In the genomic region with DNA sequence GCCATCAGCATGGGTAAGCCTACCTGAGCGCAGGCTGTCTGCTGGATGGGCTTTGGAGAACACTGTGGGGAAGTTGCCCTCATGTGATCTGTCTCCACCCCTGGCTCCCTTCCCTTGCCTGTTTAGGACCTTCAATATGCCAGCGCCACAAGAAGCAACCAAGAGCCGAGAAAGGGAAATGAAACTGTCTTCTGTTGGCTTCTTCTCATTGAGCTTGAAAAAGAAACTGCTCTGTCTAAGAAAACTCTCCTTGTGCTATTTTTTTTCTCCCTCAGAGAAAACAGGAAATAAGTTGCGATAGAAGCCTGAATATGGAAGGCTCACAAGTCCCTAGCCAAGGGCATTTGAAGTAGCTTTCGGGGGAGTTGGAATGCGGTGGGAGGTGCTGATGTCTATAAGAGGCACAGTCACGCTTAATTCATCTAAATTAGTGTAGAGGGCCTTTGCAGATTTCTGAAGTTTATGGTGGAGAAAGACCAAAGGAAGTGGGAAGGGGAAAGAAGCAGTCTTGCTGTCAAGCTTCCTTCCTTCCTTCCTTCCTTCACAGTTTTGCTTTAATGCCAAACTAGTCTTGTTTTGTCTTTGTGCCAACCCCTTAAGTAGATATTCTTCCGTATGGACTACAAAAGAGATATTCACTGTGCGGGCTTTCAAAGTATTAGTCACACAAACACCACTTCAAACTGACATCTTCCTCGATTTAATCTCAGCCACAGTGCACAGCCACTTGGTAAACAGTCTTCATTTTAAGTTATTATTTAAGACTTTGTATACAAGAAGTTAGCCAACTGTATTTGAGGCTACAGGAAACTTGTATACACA, we compare ENCODE assay signal across 8 mouse cellular contexts. TPM values are rescaled to one million over a fixed set of nuclear protein-coding genes. Genes with fewer than 3 reads are reported as not detected.
DNase-seq lines count a peak whose midpoint lies in the region; ATAC-seq and TF ChIP-seq lines count a peak whose summit lies in the region.

No protein-coding gene starts in this region.

- WGBS in kidney, embryonic 16.5 days: 45% methylated on average over 10 of the region's 10 CpGs

- peak; percentile 20 for DNase-seq in adrenal gland, adult 2 months
- no peak for DNase-seq in adrenal gland, postnatal 25 days
- peak; percentile 50 for DNase-seq in thymus, postnatal 0 days (ENCODE audit: low spot score)
- DNase-seq in thymus, adult 18-20 months: no peak
- DNase-seq in cerebellum, postnatal 14 days: no peak
- DNase-seq in ovary, postnatal 10 days (ENCODE audit: low spot score): no peak

- no peaks in the 10 kb centered on the region for H3K27me3 ChIP-seq in kidney, embryonic 16.5 days (ENCODE audit: insufficient read depth, low read length)
- H3K27me3 ChIP-seq in myocyte (ENCODE audit: control insufficient read depth, insufficient read depth, insufficient read length): no peaks in the 10 kb centered on the region

- H3K36me3 ChIP-seq in kidney, embryonic 16.5 days (ENCODE audit: insufficient read depth, low read length): no peaks in the 10 kb centered on the region
- H3K36me3 ChIP-seq in myocyte (ENCODE audit: control insufficient read depth, insufficient read depth): no peaks in the 10 kb centered on the region

- peaks cover 13% of the 10 kb centered on the region for H3K4me1 ChIP-seq in kidney, embryonic 16.5 days (ENCODE audit: insufficient read depth, low read length)

- H3ac ChIP-seq in myocyte (ENCODE audit: control insufficient read depth, insufficient read length): no peak overlapping the region

- no peak overlapping the region for H3K9ac ChIP-seq in kidney, embryonic 16.5 days (replicated peaks; ENCODE audit: low read length)

- ATAC-seq in kidney, embryonic 16.5 days (ENCODE audit: low FRiP score, low TSS enrichment): peak; percentile 49; the same call in 1 of the 2 replicates

- no peak for TF ChIP-seq POLR2A in myocyte (IDR thresholded peaks at IDR 0.05; ENCODE audit: insufficient read length, low read depth)

- H3K9me3 ChIP-seq in kidney, embryonic 16.5 days (ENCODE audit: low read length): no peaks in the 10 kb centered on the region

- H3K79me2 ChIP-seq in myocyte (ENCODE audit: control insufficient read depth, insufficient read depth): no peaks in the 10 kb centered on the region

- no peak overlapping the region for H3K4me3 ChIP-seq in kidney, embryonic 16.5 days (ENCODE audit: low read length)
- no peak overlapping the region for H3K4me3 ChIP-seq in myocyte

- peak overlapping the region; percentile 79 for H3K27ac ChIP-seq in kidney, embryonic 16.5 days (ENCODE audit: low read length)

- H3K4me2 ChIP-seq in kidney, embryonic 16.5 days (replicated peaks; ENCODE audit: low read depth, low read length): peak overlapping the region; percentile 33
- H3K4me2 ChIP-seq in myocyte (ENCODE audit: low read depth): peak overlapping the region; percentile 45

TF ChIP-seq in myocyte, 11 proteins besides CTCF, POLR2A, EP300 and RAD21:
- no peak for TF ChIP-seq MAX (IDR thresholded peaks at IDR 0.05; ENCODE audit: low read depth)
- TF ChIP-seq USF1 (IDR thresholded peaks at IDR 0.05; ENCODE audit: low read depth): no peak
- no peak for TF ChIP-seq REST (IDR thresholded peaks at IDR 0.05; ENCODE audit: insufficient read depth, insufficient read length)
- TF ChIP-seq MYOG (IDR thresholded peaks at IDR 0.05; ENCODE audit: control insufficient read depth in 1 of 3, insufficient read depth in 1 of 3, insufficient read length in 2 of 3, low read depth in 2 of 3): no peak
- no peak for TF ChIP-seq TCF3 (IDR thresholded peaks at IDR 0.05; ENCODE audit: insufficient read length, low read depth)
- no peak for TF ChIP-seq SRF (IDR thresholded peaks at IDR 0.05; ENCODE audit: control insufficient read depth, insufficient read length, low read depth)
- TF ChIP-seq E2F4 (IDR thresholded peaks at IDR 0.05; ENCODE audit: insufficient read depth): no peak
- TF ChIP-seq POLR2AphosphoS2 (IDR thresholded peaks at IDR 0.05; ENCODE audit: insufficient read length, low read depth): no peak
- TF ChIP-seq CEBPB (IDR thresholded peaks at IDR 0.05; ENCODE audit: insufficient read depth, poor library complexity, severe bottlenecking): no peak
- no peak for TF ChIP-seq MYOD1 (IDR thresholded peaks at IDR 0.05; ENCODE audit: control insufficient read depth in 1 of 3, insufficient read length in 2 of 3, low read depth in 2 of 3)
- TF ChIP-seq TCF12 (IDR thresholded peaks at IDR 0.05; ENCODE audit: insufficient read depth, poor library complexity, severe bottlenecking): no peak

RNA-seq across cellular contexts. Expression of gene P2ry13, which starts 18.3 kb away (rescaled TPM):
- 1 to 10 TPM in 1 of 2 experiments, under 1 TPM in 1; 0.98 to 1.7 TPM for total RNA-seq in adrenal gland, adult 2 months (2021)
- polyA plus RNA-seq in adrenal gland, adult 2 months (2012; rRNA removed): 0.33 and 0.41 TPM in 2 replicates
- 0.48 and 1.1 TPM in 2 replicates for total RNA-seq in adrenal gland, postnatal 25 days (2021)
- polyA plus RNA-seq in thymus, postnatal 0 days (2015; fragmentation: Nextera tagmentation; extraction: Ambion mirVana): 4.6 and 5.3 TPM in 2 replicates
- 0.69 and 0.72 TPM in 2 replicates for polyA plus RNA-seq in kidney, embryonic 16.5 days (2015; fragmentation: Nextera tagmentation; extraction: Ambion mirVana)
- polyA plus RNA-seq in myocyte (2012; fragmentation: generic; extraction: Trizol): not detected

RNA-seq across cellular contexts. Expression of gene P2ry12, which starts 33.7 kb away (rescaled TPM):
- 1 to 10 TPM; 1.9 to 2.7 TPM for total RNA-seq in adrenal gland, adult 2 months (2021)
- polyA plus RNA-seq in adrenal gland, adult 2 months (2012; rRNA removed): 1.6 and 2.6 TPM in 2 replicates
- total RNA-seq in adrenal gland, postnatal 25 days (2021): 1.4 and 3.2 TPM in 2 replicates
- 3.4 and 4.1 TPM in 2 replicates for polyA plus RNA-seq in thymus, postnatal 0 days (2015; fragmentation: Nextera tagmentation; extraction: Ambion mirVana)
- polyA plus RNA-seq in kidney, embryonic 16.5 days (2015; fragmentation: Nextera tagmentation; extraction: Ambion mirVana): 0.62 and 1.1 TPM in 2 replicates
- polyA plus RNA-seq in myocyte (2012; fragmentation: generic; extraction: Trizol): not detected

RNA-seq across cellular contexts. Expression of gene Gpr87, which starts 34.0 kb away (rescaled TPM):
- total RNA-seq in adrenal gland, adult 2 months (2021): not detected
- not detected in 2 replicates for polyA plus RNA-seq in adrenal gland, adult 2 months (2012; rRNA removed)
- total RNA-seq in adrenal gland, postnatal 25 days (2021): not detected in 2 replicates
- 3.3 and 4.2 TPM in 2 replicates for polyA plus RNA-seq in thymus, postnatal 0 days (2015; fragmentation: Nextera tagmentation; extraction: Ambion mirVana)
- 0.24 TPM in 1 of 2 replicates, not detected in the other for polyA plus RNA-seq in kidney, embryonic 16.5 days (2015; fragmentation: Nextera tagmentation; extraction: Ambion mirVana)
- not detected for polyA plus RNA-seq in myocyte (2012; fragmentation: generic; extraction: Trizol)

Comparison
In these comparisons a context has a peak if more than half of its experiments do, and no peak if none do; other contexts are left out.
1. DNase-seq: peak in adrenal gland, adult 2 months (single experiment) and thymus, postnatal 0 days (single experiment); none in adrenal gland, postnatal 25 days (single experiment), thymus, adult 18-20 months (0 of 2), cerebellum, postnatal 14 days (0 of 2) and ovary, postnatal 10 days (single experiment).